Mouse (Mus musculus) heart, embryonic 16.5 days (tissue): ENCODE measurements around the gene Zp3. TPM values are rescaled to one million over a fixed set of nuclear protein-coding genes. Genes with fewer than 3 reads are reported as not detected.

ENCODE experiments used
- ATAC-seq: fragments of 200-750 bp; cut with Nextera tagmentation; replicated peaks from 2 replicates; pipeline ENCODE4 v1.8.0; 2017; ENCODE audit warnings: moderate number of reproducible peaks; ENCODE audit not compliant: insufficient read depth, low FRiP score; ENCODE audit errors: extremely low read depth
- H3K27ac ChIP-seq: fragments of 300-500 bp; sonication (generic); 2 replicates; pipeline ENCODE4 v1.5.1; 2014; ENCODE audit warnings: mild to moderate bottlenecking, low read length, control low read depth, moderate library complexity
- H3K27me3 ChIP-seq: fragments of 300-500 bp; sonication (generic); 2 replicates; pipeline ENCODE4 v1.6.1; 2014; ENCODE audit warnings: low read length, mixed read lengths; ENCODE audit not compliant: control insufficient read depth, insufficient read depth
- H3K36me3 ChIP-seq: fragments of 300-500 bp; sonication (generic); 2 replicates; pipeline ENCODE4 v1.6.1; 2014; ENCODE audit not compliant: control insufficient read depth, insufficient read depth
- H3K4me1 ChIP-seq: fragments of 300-500 bp; sonication (generic); 2 replicates; pipeline ENCODE4 v1.6.1; 2014; ENCODE audit warnings: low read length, mixed read lengths; ENCODE audit not compliant: control insufficient read depth, insufficient read depth
- H3K4me2 ChIP-seq: fragments of 300-500 bp; sonication (generic); 2 replicates; pipeline ENCODE4 v1.6.1; 2014; ENCODE audit warnings: low read depth, mild to moderate bottlenecking, control low read depth, low read length
- H3K4me3 ChIP-seq: fragments of 300-500 bp; sonication (generic); 2 replicates; pipeline ENCODE4 v1.5.1; 2014; ENCODE audit warnings: mild to moderate bottlenecking, control low read depth, low read length
- H3K9ac ChIP-seq: fragments of 300-500 bp; sonication (generic); 2 replicates; pipeline ENCODE4 v1.6.1; 2014; ENCODE audit warnings: low read length, control low read depth
- H3K9me3 ChIP-seq: fragments of 300-500 bp; sonication (generic); replicated peaks from 2 replicates; pipeline ENCODE4 v1.6.1; 2016; ENCODE audit warnings: low read length; ENCODE audit not compliant: control insufficient read depth
- WGBS: fragments of 180-500 bp; shearing (Covaris S2); extraction: QIAGEN DNeasy Blood & Tissue Kit; methylation state at CpG from one replicate; pipeline ENCODE4 v1.1.7; 2014; 5-methylcytosine and 5-hydroxymethylcytosine counted together
- polyA plus RNA-seq: library from polyadenylated mRNA; unstranded; fragments of >200 nt; fragmentation: Nextera tagmentation; extraction: Ambion mirVana; gene quantifications from 2 replicates; pipeline ENCODE4 v1.2.1, GENCODE M21; 2015

The Zp3 gene
- polyA plus RNA-seq, 1 experiment from 2014 or later = not detected

DNA sequence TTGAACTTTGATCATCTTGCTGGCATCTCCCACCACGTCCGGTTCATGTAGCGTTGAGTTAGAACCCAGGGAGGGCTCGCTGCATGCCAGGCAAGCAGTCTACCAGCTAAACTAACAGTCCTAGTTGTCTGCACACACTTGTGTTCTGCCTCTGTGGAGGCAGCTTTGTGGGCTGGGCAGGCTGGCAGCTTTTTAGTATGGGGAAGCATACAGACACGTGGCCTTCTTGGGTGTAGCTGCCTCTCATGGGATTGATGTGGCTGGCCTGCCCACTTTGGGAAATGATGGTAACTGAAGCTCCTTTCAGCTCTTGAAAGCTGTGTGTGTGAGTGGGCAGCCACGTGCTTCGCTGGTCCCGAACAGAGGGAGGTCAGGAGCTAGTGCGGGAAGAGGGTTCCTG, 47.0 kb downstream of the Zp3 start:
- no peak for ATAC-seq
- no peak overlapping the region for H3K9ac ChIP-seq
- peaks cover 20% of the 10 kb centered on the region for H3K36me3 ChIP-seq
- H3K27me3 ChIP-seq = no peaks in the 10 kb centered on the region
- no peak overlapping the region for H3K27ac ChIP-seq
- H3K9me3 ChIP-seq = no peaks in the 10 kb centered on the region
- no peak overlapping the region for H3K4me3 ChIP-seq
- no peaks in the 10 kb centered on the region for H3K4me1 ChIP-seq
- H3K4me2 ChIP-seq = no peak overlapping the region
- WGBS = 87% methylated on average over 9 of the region's 9 CpGs

DNA sequence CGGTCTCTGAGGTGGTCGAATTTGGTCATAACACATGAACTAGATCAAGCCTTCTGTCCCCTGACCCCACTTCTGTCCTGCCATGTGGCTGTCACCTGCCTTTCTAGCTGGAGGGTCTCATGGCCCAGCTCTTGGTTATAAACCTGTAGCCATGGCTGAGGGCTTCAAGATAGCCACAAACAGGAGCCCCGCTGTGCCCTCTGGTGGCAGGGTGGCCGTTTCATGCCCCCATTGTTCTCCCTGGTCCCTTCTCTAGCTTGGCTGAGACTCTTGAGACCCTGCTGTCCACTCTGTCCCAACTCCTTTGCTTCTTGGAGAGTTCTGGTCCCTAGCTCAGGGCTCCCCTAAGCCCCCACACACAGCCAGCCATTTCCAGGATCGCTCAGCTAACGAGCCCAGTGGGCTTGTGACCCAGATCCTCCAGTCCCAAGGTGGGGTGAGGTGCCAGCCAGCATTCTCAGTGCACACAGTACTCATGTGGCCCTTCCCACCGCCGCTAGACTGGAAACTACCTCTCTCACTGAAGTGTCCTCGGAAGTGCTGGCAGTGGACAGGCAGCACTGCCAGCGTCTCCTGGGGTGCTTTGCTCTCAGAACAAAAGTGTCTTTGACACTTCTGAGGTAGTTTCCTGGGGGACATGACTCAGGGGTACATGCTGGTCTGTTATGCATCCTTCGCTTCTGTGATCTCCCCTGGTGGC, 47.9 kb downstream of the Zp3 start:
- Histone ChIP-seq H3K27me3 (no peaks in the 10 kb centered on the region), H3K36me3 (peaks cover 28% of the 10 kb centered on the region), H3K4me3 (no peak overlapping the region), H3K27ac (no peak overlapping the region), H3K9me3 (no peaks in the 10 kb centered on the region), H3K4me2 (no peak overlapping the region), H3K4me1 (no peaks in the 10 kb centered on the region), H3K9ac (no peak overlapping the region)
- no peak for ATAC-seq
- 83% methylated on average over 11 of the region's 11 CpGs for WGBS

DNA sequence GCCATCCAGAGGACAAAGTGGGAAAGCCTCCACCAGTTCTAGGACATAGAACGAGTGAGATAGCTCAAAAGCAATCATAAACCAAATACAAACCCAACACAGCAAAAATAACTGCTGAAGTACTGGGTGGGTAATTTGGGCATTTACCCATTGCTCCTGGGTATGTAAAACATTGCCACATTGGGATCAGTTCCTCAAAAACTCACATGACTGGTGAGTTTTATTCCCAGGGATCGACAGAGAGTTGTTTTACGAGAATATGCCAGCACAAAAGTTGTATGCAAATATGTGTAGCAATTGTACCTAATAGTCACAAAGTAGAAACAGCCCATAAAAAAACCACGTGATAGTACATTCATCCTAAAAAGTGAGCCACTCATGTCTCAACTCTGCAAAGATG, 55.0 kb downstream of the Zp3 start:
- Histone ChIP-seq H3K9me3 (no peaks in the 10 kb centered on the region), H3K4me3 (no peak overlapping the region), H3K4me2 (no peak overlapping the region), H3K4me1 (no peaks in the 10 kb centered on the region), H3K36me3 (peaks cover 17% of the 10 kb centered on the region), H3K9ac (no peak overlapping the region), H3K27ac (no peak overlapping the region), H3K27me3 (no peaks in the 10 kb centered on the region)
- no peak for ATAC-seq
- 75% methylated on average over 4 of the region's 4 CpGs for WGBS

DNA sequence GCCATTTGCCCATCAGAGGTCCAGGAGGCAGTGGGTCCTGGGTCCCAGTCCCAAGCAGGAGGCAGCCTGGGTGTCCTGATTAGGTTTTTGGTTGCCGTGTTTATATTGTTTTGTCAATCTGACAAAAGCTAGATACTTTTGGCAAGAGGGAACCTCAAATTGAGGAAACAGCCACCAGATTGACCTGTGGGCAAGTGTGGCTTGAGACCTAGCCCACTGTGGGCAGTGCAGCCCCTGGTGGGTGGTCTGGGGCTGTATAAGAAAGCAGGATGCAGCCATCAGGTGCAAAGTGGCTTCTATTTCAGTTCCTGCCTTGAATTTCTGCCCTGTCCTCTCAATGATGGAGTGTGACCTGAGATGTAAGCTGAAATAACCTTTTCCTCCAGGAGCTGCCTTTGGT, 55.4 kb downstream of the Zp3 start:
- 80% methylated on average over 1 of the region's 1 CpGs for WGBS
- H3K4me1 ChIP-seq = no peaks in the 10 kb centered on the region
- no peak overlapping the region for H3K27ac ChIP-seq
- no peaks in the 10 kb centered on the region for H3K9me3 ChIP-seq
- H3K27me3 ChIP-seq = no peaks in the 10 kb centered on the region
- H3K4me3 ChIP-seq = no peak overlapping the region
- peaks cover 17% of the 10 kb centered on the region for H3K36me3 ChIP-seq
- no peak for ATAC-seq
- H3K4me2 ChIP-seq = no peak overlapping the region
- no peak overlapping the region for H3K9ac ChIP-seq

DNA sequence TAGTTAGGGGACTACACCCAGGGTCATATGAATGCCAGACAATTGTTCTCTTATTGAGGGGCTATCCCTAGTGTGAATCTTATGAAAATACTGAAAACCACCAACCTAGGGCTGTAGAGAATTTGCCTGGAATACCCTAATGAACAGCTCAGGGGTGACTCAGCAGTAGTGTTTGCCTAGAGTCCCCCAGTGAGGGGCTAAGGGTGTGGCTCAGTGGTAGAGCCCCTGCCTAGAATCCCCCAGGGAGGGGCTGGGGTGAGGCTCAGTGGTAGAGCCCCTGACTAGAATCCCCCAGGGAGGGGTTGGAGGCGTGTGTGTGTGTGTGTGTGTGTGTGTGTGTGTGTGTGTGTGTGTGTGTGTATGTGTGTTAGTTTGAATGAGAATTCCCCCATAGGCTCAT, 56.8 kb downstream of the Zp3 start:
- WGBS = 100% methylated on average over 1 of the region's 1 CpGs
- no peak for ATAC-seq

More for the DNA sequence above, 56.8 kb downstream of the Zp3 start:
- H3K4me2 ChIP-seq = no peak overlapping the region
- no peaks in the 10 kb centered on the region for H3K9me3 ChIP-seq
- peaks cover 9% of the 10 kb centered on the region; the same call in 1 of the 2 replicates for H3K36me3 ChIP-seq
- no peaks in the 10 kb centered on the region for H3K4me1 ChIP-seq
- H3K27me3 ChIP-seq = no peaks in the 10 kb centered on the region
- H3K4me3 ChIP-seq = no peak overlapping the region
- no peak overlapping the region for H3K9ac ChIP-seq
- H3K27ac ChIP-seq = no peak overlapping the region

Other genes starting within 250 kb of the Zp3 start
- 36.3 and 37.4 TPM in 2 replicates for gene Tmem120a, start 235.7 kb upstream of the Zp3 start, polyA plus RNA-seq
- gene Styxl1, start 201.7 kb upstream of the Zp3 start, polyA plus RNA-seq = 0.15 and 0.56 TPM in 2 replicates
- gene Mdh2, start 201.6 kb upstream of the Zp3 start, polyA plus RNA-seq = 1,315 and 1,333 TPM in 2 replicates
- 0.07 and 0.09 TPM in 2 replicates for gene Srrm3, start 173.2 kb upstream of the Zp3 start, polyA plus RNA-seq
- gene Hspb1, start 92.2 kb upstream of the Zp3 start, polyA plus RNA-seq = 794 and 965 TPM in 2 replicates
- 167 and 202 TPM in 2 replicates for gene Ywhag, start 45.5 kb upstream of the Zp3 start, polyA plus RNA-seq
- gene Ssc4d, start 5.6 kb upstream of the Zp3 start, polyA plus RNA-seq = 0.45 and 0.91 TPM in 2 replicates
- 21.8 and 22.5 TPM in 2 replicates for gene Dtx2, start 14.7 kb downstream of the Zp3 start, polyA plus RNA-seq
- gene Upk3b, start 58.4 kb downstream of the Zp3 start, polyA plus RNA-seq = 26.7 and 28.7 TPM in 2 replicates
- 1.2 and 2.6 TPM in 2 replicates for gene Upk3bl, start 74.4 kb downstream of the Zp3 start, polyA plus RNA-seq
- gene Rasa4, start 103.8 kb downstream of the Zp3 start, polyA plus RNA-seq = 2.0 and 2.3 TPM in 2 replicates
- gene Polr2j, start 136.5 kb downstream of the Zp3 start, polyA plus RNA-seq = 139 and 151 TPM in 2 replicates
- 21.7 and 23.6 TPM in 2 replicates for gene Lrwd1, start 156.0 kb downstream of the Zp3 start, polyA plus RNA-seq
- gene Alkbh4, start 156.0 kb downstream of the Zp3 start, polyA plus RNA-seq = 12.5 and 13.0 TPM in 2 replicates
- gene Orai2, start 190.6 kb downstream of the Zp3 start, polyA plus RNA-seq = 3.6 and 4.3 TPM in 2 replicates
- gene Prkrip1, start 218.9 kb downstream of the Zp3 start, polyA plus RNA-seq = 34.4 and 37.7 TPM in 2 replicates